Comparison of ENCODE assay signal across 14 mouse cellular contexts in genomic region chr4:155295026-155295590, GRCm38 (mm10). TPM values are rescaled to one million over a fixed set of nuclear protein-coding genes. Genes with fewer than 3 reads are reported as not detected.
DNase-seq lines count a peak whose midpoint lies in the region; ATAC-seq and TF ChIP-seq lines count a peak whose summit lies in the region.
"Had no signal": no experiment of that assay in that cellular context is flagged by ENCODE, and none has a peak within 500 bp of the region (broad histone marks: within the 10 kb centered on the region; RNA-seq: fewer than 3 reads in every experiment).

No protein-coding gene starts in this region.

- H3K4me2 ChIP-seq in intestine, postnatal 0 days (replicated peaks; ENCODE audit: low read depth) = no peak overlapping the region
- no peak overlapping the region for H3K4me2 ChIP-seq in intestine, embryonic 16.5 days (ENCODE audit: low read depth, low read length)
- no peak overlapping the region for H3K4me2 ChIP-seq in limb, embryonic 13.5 days (replicated peaks)
- H3K4me2 ChIP-seq: hindbrain, embryonic 13.5 days had no signal

- H3K27me3 ChIP-seq in intestine, postnatal 0 days (replicated peaks; ENCODE audit: control insufficient read depth, insufficient read depth, low read length) = no peaks in the 10 kb centered on the region
- H3K27me3 ChIP-seq in intestine, embryonic 16.5 days (replicated peaks; ENCODE audit: control insufficient read depth, insufficient read depth, low read length) = no peaks in the 10 kb centered on the region
- no peaks in the 10 kb centered on the region for H3K27me3 ChIP-seq in limb, embryonic 13.5 days
- H3K27me3 ChIP-seq: hindbrain, embryonic 13.5 days had no signal

- no peaks in the 10 kb centered on the region for H3K4me1 ChIP-seq in intestine, postnatal 0 days (replicated peaks; ENCODE audit: control insufficient read depth, insufficient read depth, low read length)
- H3K4me1 ChIP-seq in intestine, embryonic 16.5 days (ENCODE audit: control insufficient read depth, insufficient read depth, low read length) = peaks cover 3% of the 10 kb centered on the region; the same call in 1 of the 2 replicates
- H3K4me1 ChIP-seq in limb, embryonic 13.5 days = peaks cover 21% of the 10 kb centered on the region

- no peak overlapping the region for H3K9ac ChIP-seq in intestine, postnatal 0 days (ENCODE audit: low read depth, low read length)
- H3K9ac ChIP-seq in intestine, embryonic 16.5 days (ENCODE audit: low read depth, low read length) = no peak overlapping the region
- no peak overlapping the region; the same call in 1 of the 2 replicates for H3K9ac ChIP-seq in limb, embryonic 13.5 days
- H3K9ac ChIP-seq: hindbrain, embryonic 13.5 days had no signal

- 78% methylated on average over 10 of the region's 10 CpGs for WGBS in intestine, postnatal 0 days
- WGBS in intestine, embryonic 16.5 days = 80% methylated on average over 10 of the region's 10 CpGs
- WGBS in limb, embryonic 13.5 days = 75% methylated on average over 10 of the region's 10 CpGs

- no peaks in the 10 kb centered on the region; the same call in 1 of the 2 replicates for H3K36me3 ChIP-seq in intestine, postnatal 0 days (ENCODE audit: control insufficient read depth, insufficient read depth)
- no peaks in the 10 kb centered on the region; the same call in 1 of the 2 replicates for H3K36me3 ChIP-seq in intestine, embryonic 16.5 days (ENCODE audit: control insufficient read depth, insufficient read depth, low read length)
- no peaks in the 10 kb centered on the region for H3K36me3 ChIP-seq in limb, embryonic 13.5 days

- no peaks in the 10 kb centered on the region for H3K9me3 ChIP-seq in intestine, postnatal 0 days (ENCODE audit: control insufficient read depth)
- H3K9me3 ChIP-seq in intestine, embryonic 16.5 days (ENCODE audit: control insufficient read depth, low read length) = no peaks in the 10 kb centered on the region
- H3K9me3 ChIP-seq in limb, embryonic 13.5 days = no peaks in the 10 kb centered on the region
- H3K9me3 ChIP-seq: hindbrain, embryonic 13.5 days had no signal

- H3K4me3 ChIP-seq in intestine, postnatal 0 days (ENCODE audit: low read depth, low read length) = no peak overlapping the region
- no peak overlapping the region for H3K4me3 ChIP-seq in intestine, embryonic 16.5 days (ENCODE audit: low read length)
- no peak overlapping the region for H3K4me3 ChIP-seq in limb, embryonic 13.5 days
- H3K4me3 ChIP-seq: hindbrain, embryonic 13.5 days had no signal

- DNase-seq in cerebellum, adult 11-12 months = peak; percentile 47
- no peak for DNase-seq in cerebellum, adult 9-11 months
- DNase-seq in testis, postnatal 10 days (ENCODE audit: low spot score) = peak; percentile 57
- no peak for DNase-seq in testis, postnatal 14 days (ENCODE audit: low spot score)
- DNase-seq in kidney, adult 11 months = no peak
- DNase-seq: adrenal gland, postnatal 14 days; heart, adult 18-20 months; kidney, postnatal 14 days; lung, postnatal 36 days; thymus, adult 2 months had no signal

- no peak for ATAC-seq in intestine, postnatal 0 days
- no peak for ATAC-seq in intestine, embryonic 16.5 days
- ATAC-seq in limb, embryonic 13.5 days (ENCODE audit: low FRiP score, low read depth) = no peak

- TF ChIP-seq CTCF in intestine, postnatal 0 days (IDR thresholded peaks at IDR 0.05; ENCODE audit: low read depth) = peak; percentile 44

- H3K27ac ChIP-seq in intestine, postnatal 0 days (ENCODE audit: low read depth, low read length) = no peak overlapping the region
- no peak overlapping the region for H3K27ac ChIP-seq in intestine, embryonic 16.5 days (ENCODE audit: low read length)
- 0 out of 2 replicates have a peak overlapping the region, but pooled peaks have one; percentile 22 for H3K27ac ChIP-seq in limb, embryonic 13.5 days
- H3K27ac ChIP-seq: hindbrain, embryonic 13.5 days had no signal

RNA-seq across cellular contexts. Expression of gene Faap20, which starts 45.5 kb away (rescaled TPM):
- 54.6 and 57.8 TPM in 2 replicates for polyA plus RNA-seq in intestine, postnatal 0 days (2015; fragmentation: Nextera tagmentation; extraction: Ambion mirVana)
- 60.3 and 70.4 TPM in 2 replicates for polyA plus RNA-seq in intestine, embryonic 16.5 days (2015; fragmentation: Nextera tagmentation; extraction: Ambion mirVana)
- polyA plus RNA-seq in limb, embryonic 13.5 days (2015; fragmentation: Nextera tagmentation; extraction: Ambion mirVana) = 92.1 and 97.8 TPM in 2 replicates

Comparison
In these comparisons a context has a peak if more than half of its experiments do, and no peak if none do; other contexts are left out.
1. DNase-seq: peak in cerebellum, adult 11-12 months (single experiment) and testis, postnatal 10 days (single experiment); none in cerebellum, adult 9-11 months (single experiment), testis, postnatal 14 days (single experiment) and kidney, adult 11 months (single experiment).